Mouse (Mus musculus) MEL (cell line): ENCODE measurements around the gene Szt2. TPM values are rescaled to one million over a fixed set of nuclear protein-coding genes. Genes with fewer than 3 reads are reported as not detected.

ENCODE experiments used
- DNase-seq: peaks from one replicate; pipeline ENCODE4 v3.0.0; 2011; ENCODE audit warnings: low read depth, low spot score
- H3K27ac ChIP-seq: 2 replicates; pipeline ENCODE4 v1.5.1; 2012; ENCODE audit warnings: low read depth, mild to moderate bottlenecking, control low read depth, low read length, moderate library complexity; ENCODE audit not compliant: control insufficient read depth
- H3K27me3 ChIP-seq, 2 experiments: fragments of 150-350 bp in 1 of 2; sonication (generic) in 1 of 2; 2 replicates each; pipeline ENCODE4 v1.6.1; 2012; ENCODE audit warnings: low read length in 2 of 2, mild to moderate bottlenecking in 2 of 2, improper control_type of control experiment in 1 of 2, moderate library complexity in 1 of 2; ENCODE audit not compliant: insufficient read depth in 2 of 2, control insufficient read depth in 1 of 2
- H3K36me3 ChIP-seq, 2 experiments: 2 replicates each; pipeline ENCODE4 v1.6.1; 2012 to 2014; ENCODE audit warnings: low read length in 2 of 2, improper control_type of control experiment in 1 of 2, inconsistent platforms in 1 of 2, mild to moderate bottlenecking in 1 of 2; ENCODE audit not compliant: insufficient read depth in 2 of 2, control insufficient read depth in 1 of 2
- H3K4me1 ChIP-seq, 2 experiments: fragments of 150-350 bp in 1 of 2; sonication (generic) in 1 of 2; 2 replicates each; pipeline ENCODE4 v1.6.1; 2012; ENCODE audit warnings: low read length in 2 of 2, improper control_type of control experiment in 1 of 2, mild to moderate bottlenecking in 1 of 2; ENCODE audit not compliant: insufficient read depth in 2 of 2, control insufficient read depth in 1 of 2
- H3K4me3 ChIP-seq, 2 experiments: fragments of 150-350 bp in 1 of 2; sonication (generic) in 1 of 2; 2 replicates each; pipeline ENCODE4 v1.5.1; 2012; ENCODE audit warnings: low read depth in 2 of 2, low read length in 2 of 2, mild to moderate bottlenecking in 2 of 2, moderate library complexity in 2 of 2, control low read depth in 1 of 2, improper control_type of control experiment in 1 of 2; ENCODE audit not compliant: control insufficient read depth in 1 of 2, insufficient read depth in 1 of 2
- H3K79me2 ChIP-seq: 2 replicates; pipeline ENCODE4 v1.6.1; 2012; ENCODE audit warnings: mild to moderate bottlenecking, low read length, moderate library complexity; ENCODE audit not compliant: control insufficient read depth, poor library complexity, insufficient read depth
- H3K9ac ChIP-seq: 2 replicates; pipeline ENCODE4 v1.6.1; 2012; ENCODE audit warnings: low read depth, mild to moderate bottlenecking, control low read depth, low read length, moderate library complexity; ENCODE audit not compliant: control insufficient read depth, poor library complexity, severe bottlenecking
- H3K9me3 ChIP-seq: fragments of 150-350 bp; sonication (generic); replicated peaks from 2 replicates; pipeline ENCODE4 v1.6.1; 2012; ENCODE audit warnings: mild to moderate bottlenecking, low read length, improper control_type of control experiment, moderate library complexity; ENCODE audit not compliant: insufficient read depth
- BHLHE40 ChIP-seq: IDR thresholded peaks from 2 replicates; pipeline ENCODE4 v1.6.1; 2012; ENCODE audit warnings: low read depth, mild to moderate bottlenecking, inconsistent platforms, low read length, improper control_type of control experiment, borderline replicate concordance
- E2F4 ChIP-seq: IDR thresholded peaks from 2 replicates; pipeline ENCODE4 v1.6.1; 2011; ENCODE audit warnings: low read depth, low read length, improper control_type of control experiment, borderline replicate concordance
- ELF1 ChIP-seq: IDR thresholded peaks from 2 replicates; pipeline ENCODE4 v1.6.1; 2014; ENCODE audit warnings: low read depth, mild to moderate bottlenecking, inconsistent platforms, low read length, improper control_type of control experiment, moderate library complexity
- ETS1 ChIP-seq: IDR thresholded peaks from 2 replicates; pipeline ENCODE4 v1.6.1; 2012; ENCODE audit warnings: low read depth, mild to moderate bottlenecking, inconsistent platforms, low read length, improper control_type of control experiment, moderate library complexity
- GABPA ChIP-seq: IDR thresholded peaks from 2 replicates; pipeline ENCODE4 v1.6.1; 2012; ENCODE audit warnings: low read depth, mild to moderate bottlenecking, inconsistent platforms, low read length, improper control_type of control experiment, moderate library complexity
- KAT2A ChIP-seq: conservative IDR thresholded peaks from 2 replicates; pipeline ENCODE4 v1.6.1; 2012; ENCODE audit warnings: low read depth, low read length, improper control_type of control experiment, inconsistent platforms
- MEF2A ChIP-seq: IDR thresholded peaks from 2 replicates; pipeline ENCODE4 v1.6.1; 2014; ENCODE audit warnings: low read depth, mild to moderate bottlenecking, inconsistent platforms, low read length, improper control_type of control experiment; ENCODE audit not compliant: poor library complexity, insufficient replicate concordance, severe bottlenecking; ENCODE audit errors: extremely low read depth
- NRF1 ChIP-seq: IDR thresholded peaks from 2 replicates; pipeline ENCODE4 v1.6.1; 2014; ENCODE audit warnings: low read depth, mild to moderate bottlenecking, inconsistent platforms, low read length, improper control_type of control experiment, moderate library complexity; ENCODE audit not compliant: poor library complexity, insufficient read depth, severe bottlenecking
- POLR2AphosphoS5 ChIP-seq: IDR thresholded peaks from 2 replicates; pipeline ENCODE4 v1.6.1; 2012; ENCODE audit warnings: low read depth, borderline replicate concordance, mild to moderate bottlenecking, inconsistent platforms, low read length, moderate library complexity, mixed read lengths
- RCOR1 ChIP-seq: IDR thresholded peaks from 2 replicates; pipeline ENCODE4 v1.6.1; 2012; ENCODE audit warnings: low read depth, mild to moderate bottlenecking, inconsistent platforms, low read length, improper control_type of control experiment
- SMC3 ChIP-seq: IDR thresholded peaks from 2 replicates; pipeline ENCODE4 v1.6.1; 2011; ENCODE audit warnings: low read depth, low read length, improper control_type of control experiment
- TCF12 ChIP-seq: IDR thresholded peaks from 2 replicates; pipeline ENCODE4 v1.6.1; 2014; ENCODE audit warnings: low read depth, mild to moderate bottlenecking, inconsistent platforms, low read length, improper control_type of control experiment, moderate library complexity
- UBTF ChIP-seq: IDR thresholded peaks from 2 replicates; pipeline ENCODE4 v1.6.1; 2012; ENCODE audit warnings: low read depth, mild to moderate bottlenecking, inconsistent platforms, low read length, improper control_type of control experiment, moderate library complexity, borderline replicate concordance; ENCODE audit not compliant: insufficient read depth
- USF2 ChIP-seq, 2 experiments: IDR thresholded peaks; 2 replicates each; pipeline ENCODE4 v1.6.1; 2011 to 2012; ENCODE audit warnings: improper control_type of control experiment in 2 of 2, low read length in 2 of 2, borderline replicate concordance in 1 of 2, inconsistent platforms in 1 of 2, low read depth in 1 of 2, mild to moderate bottlenecking in 1 of 2; ENCODE audit not compliant: insufficient read depth in 1 of 2
- ZMIZ1 ChIP-seq: IDR thresholded peaks from 2 replicates; pipeline ENCODE4 v1.6.1; 2012; ENCODE audit warnings: low read depth, mild to moderate bottlenecking, inconsistent platforms, low read length, improper control_type of control experiment, moderate library complexity
- ZNF384 ChIP-seq: IDR thresholded peaks from 2 replicates; pipeline ENCODE4 v1.6.1; 2012; ENCODE audit warnings: low read depth, mild to moderate bottlenecking, inconsistent platforms, low read length, improper control_type of control experiment
- polyA plus RNA-seq, 2 experiments: library from polyadenylated mRNA; stranded (reverse) in 1 of 2; unstranded in 1 of 2; fragments of >175 nt in 1 of 2; fragments of >200 nt in 1 of 2; gene quantifications; 2 replicates each; pipeline versions ENCODE4 v1.2.1 to v1.2.4; 2012; ENCODE audit warnings: low replicate concordance in 2 of 2, low read depth in 1 of 2; ENCODE audit not compliant: insufficient read length in 2 of 2, insufficient read depth in 1 of 2, missing spikeins in 1 of 2
- total RNA-seq: library from RNA; depleted of rRNA; stranded (reverse); fragments of 300-350 nt; gene quantifications from 2 replicates; pipeline ENCODE4 v1.2.3, GENCODE M21; 2012

The Szt2 gene
- total and polyA plus RNA-seq, 3 experiments, result 5.7 to 24.0 TPM; not detected in 1

DNA sequence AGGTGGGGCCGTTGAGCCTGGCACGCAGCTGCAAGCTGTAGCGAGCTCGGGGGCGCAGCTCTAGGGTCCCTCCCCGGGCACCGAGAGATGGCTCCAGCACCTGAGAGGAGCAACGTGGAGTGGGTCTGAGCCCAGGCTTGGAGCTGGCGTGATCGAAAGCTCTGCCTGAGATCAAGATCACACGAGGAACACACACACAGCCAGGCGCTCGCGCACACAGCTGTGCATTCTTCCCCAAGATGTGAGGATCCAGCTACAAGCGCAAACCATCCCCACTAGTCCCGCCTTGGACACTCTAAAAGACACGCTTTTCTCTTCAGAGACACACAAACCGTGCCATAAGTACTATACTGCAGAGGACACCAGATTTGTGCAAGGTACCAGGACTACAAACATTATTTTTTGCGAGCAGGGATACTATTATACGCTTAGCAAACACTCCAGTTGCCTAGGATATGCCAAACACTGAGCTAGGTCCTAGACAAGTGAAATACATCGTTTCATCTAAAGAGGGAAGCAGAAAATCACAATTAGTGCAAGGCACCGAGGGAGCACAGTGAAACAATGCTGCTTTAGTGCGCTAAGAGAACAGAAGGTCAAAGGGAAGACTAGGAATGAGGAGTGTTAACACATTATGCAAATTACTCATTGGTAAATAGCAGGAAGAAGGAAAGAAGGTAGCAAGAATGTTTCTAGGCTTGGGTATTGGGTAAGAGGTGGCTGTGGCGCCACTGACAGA is 37.5 kb upstream of the Szt2 start:
- no peak for TF ChIP-seq SMC3
- no peak for TF ChIP-seq ZMIZ1
- no peak for TF ChIP-seq E2F4
- no peak for TF ChIP-seq GABPA
- TF ChIP-seq ETS1, result no peak
- TF ChIP-seq TCF12, result no peak
- TF ChIP-seq RCOR1, result no peak
- no peaks in the 10 kb centered on the region for H3K36me3 ChIP-seq
- no peak overlapping the region for H3K9ac ChIP-seq
- peaks cover 5 to 8% of the 10 kb centered on the region in 2 experiments for H3K27me3 ChIP-seq
- no peak for DNase-seq
- H3K4me1 ChIP-seq, result no peaks in the 10 kb centered on the region
- no peaks in the 10 kb centered on the region for H3K79me2 ChIP-seq
- no peak overlapping the region for H3K4me3 ChIP-seq
- H3K9me3 ChIP-seq, result no peaks in the 10 kb centered on the region
- H3K27ac ChIP-seq, result no peak overlapping the region

DNA sequence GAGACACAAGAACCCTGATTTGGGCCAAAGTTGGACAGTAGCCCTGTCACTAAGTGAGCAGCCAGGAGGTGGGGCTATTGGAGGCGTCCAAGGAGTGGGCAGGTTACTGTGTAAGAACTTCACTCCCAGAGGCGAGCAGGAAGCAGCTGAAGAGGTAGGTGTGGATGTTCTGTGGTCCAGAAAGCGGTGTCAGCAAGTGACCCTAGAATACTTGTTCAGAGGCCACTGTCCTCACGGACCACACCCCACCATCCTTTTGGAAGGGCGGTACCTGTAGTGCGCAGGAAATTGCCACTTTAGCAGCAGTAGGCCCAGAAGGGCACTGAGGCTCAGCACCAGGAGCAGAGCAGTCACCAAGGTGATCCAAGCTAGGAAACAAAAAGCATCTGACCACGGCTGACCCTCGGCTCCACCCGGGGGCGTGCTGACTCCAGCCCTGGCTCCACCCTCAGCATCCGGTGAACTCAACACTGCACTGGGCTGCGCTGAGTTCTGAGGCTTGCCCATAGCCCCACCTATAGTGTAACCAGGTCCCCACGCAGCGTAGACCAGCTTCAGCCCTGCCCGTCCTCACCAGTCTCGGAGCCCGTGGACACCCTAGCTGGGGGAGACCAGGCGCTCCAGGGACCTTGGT is 36.8 kb upstream of the Szt2 start:
- Histone ChIP-seq H3K27ac (no peak overlapping the region), H3K27me3 (peaks cover 5 to 8% of the 10 kb centered on the region in 2 experiments), H3K79me2 (no peaks in the 10 kb centered on the region), H3K9me3 (no peaks in the 10 kb centered on the region), H3K4me3 (no peak overlapping the region), H3K4me1 (no peaks in the 10 kb centered on the region), H3K9ac (no peak overlapping the region), H3K36me3 (no peaks in the 10 kb centered on the region)
- no peak for TF ChIP-seq UBTF
- TF ChIP-seq MEF2A, result no peak
- TF ChIP-seq ZMIZ1, result no peak
- no peak for TF ChIP-seq ZNF384
- no peak for TF ChIP-seq NRF1
- no peak for TF ChIP-seq TCF12
- no peak for TF ChIP-seq USF2 (IDR thresholded peaks at IDR 0.05; ENCODE audit: borderline replicate concordance in 1 of 2, insufficient read depth in 1 of 2, low read depth in 1 of 2, low read length in 2 of 2)
- TF ChIP-seq KAT2A, result no peak
- TF ChIP-seq BHLHE40, result no peak
- TF ChIP-seq POLR2AphosphoS5, result no peak
- no peak for TF ChIP-seq ELF1
- DNase-seq, result no peak
